Mouse (Mus musculus): Measurements from ENCODE around the gene Fau.
"Not testable (repeated sequence)": the region's sequence is repeated elsewhere in the genome, so short reads cannot be mapped to it uniquely, and the experiment has no call there.

The Fau gene

GRCm38 (mm10) chr19:6057313-6058096, at the start of gene Fau, which contains the start of gene Mrpl49:
Gene Fau (plus strand): TSS chr19:6057844.
Gene Mrpl49 (minus strand): TSS chr19:6057785.
- peak; percentile 99 for DNase-seq

- DNase-seq: no peak
These were observed 48.5 kb upstream of the Fau start for GRCm38 (mm10) chr19:6009137-6009536.

- DNase-seq: no peak
These were observed 44.0 kb upstream of the Fau start for GRCm38 (mm10) chr19:6013691-6014090.

GRCm38 (mm10) chr19:6014991-6015510, 42.6 kb upstream of the Fau start:
- peak; percentile 60 for DNase-seq

DNA sequence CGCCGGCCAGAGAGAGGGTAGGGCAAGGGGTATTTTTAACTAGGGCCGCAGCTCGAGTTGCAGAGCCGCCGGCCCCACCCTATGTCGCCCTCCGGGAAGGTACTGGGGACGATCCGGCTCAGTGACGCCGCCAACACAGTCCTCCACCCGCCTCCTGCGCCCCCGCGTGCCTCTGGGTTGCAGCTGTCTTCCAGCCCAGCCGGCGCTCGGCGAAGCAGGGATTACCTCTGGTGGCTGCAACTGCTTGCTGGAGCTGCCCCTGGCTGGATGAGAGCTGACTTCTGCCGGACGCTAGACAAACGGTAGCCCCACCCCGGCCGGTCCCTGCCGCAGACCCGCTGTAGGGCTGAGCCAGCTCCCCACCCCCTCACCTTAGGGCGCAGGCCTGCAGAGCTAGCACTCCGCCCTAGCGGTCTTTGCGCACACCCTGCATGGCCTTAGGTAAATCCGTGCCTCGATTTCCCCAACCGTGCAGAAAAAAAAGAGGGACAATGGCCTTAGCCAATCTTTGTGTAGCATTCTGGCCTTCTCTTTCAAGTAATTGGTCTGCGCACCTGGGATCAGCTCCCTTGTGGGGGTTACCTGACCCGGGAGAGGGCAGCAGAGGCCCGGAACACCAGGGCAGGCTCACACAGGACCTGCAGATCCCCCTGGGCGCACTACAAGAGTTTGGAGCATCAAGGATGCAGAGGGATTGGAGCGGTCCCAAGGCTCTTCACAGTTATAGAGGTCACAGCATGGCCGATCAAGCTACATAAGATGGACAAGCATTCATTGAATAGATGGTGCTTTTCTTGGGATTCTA, 41.9 kb upstream of the Fau start, which contains the start of gene Capn1:
TSS of gene Capn1 (minus strand) at position 387 of the 805 bp plus-strand sequence.
- peak; percentile 77 for DNase-seq

DNA sequence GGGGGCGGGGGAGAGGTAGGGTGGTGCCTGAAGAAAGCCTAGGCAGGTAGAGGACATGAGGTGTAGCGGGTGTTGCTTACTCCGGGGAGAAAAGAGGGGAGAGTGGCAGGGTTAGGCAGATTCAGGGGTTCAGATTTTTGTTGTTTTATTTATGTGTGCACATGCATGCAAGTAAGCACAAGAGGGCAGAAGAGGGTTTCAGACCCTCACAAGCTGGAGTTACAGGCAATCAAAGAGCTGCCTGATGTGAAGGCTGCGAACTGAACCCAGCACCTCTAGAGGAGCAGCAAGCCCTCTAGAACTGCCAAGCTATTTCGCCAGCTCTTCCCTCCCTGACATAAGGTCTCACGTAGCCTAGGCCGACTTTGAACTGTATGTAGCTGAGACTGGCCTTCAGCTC, 41.1 kb upstream of the Fau start:
- no peak for DNase-seq

DNA sequence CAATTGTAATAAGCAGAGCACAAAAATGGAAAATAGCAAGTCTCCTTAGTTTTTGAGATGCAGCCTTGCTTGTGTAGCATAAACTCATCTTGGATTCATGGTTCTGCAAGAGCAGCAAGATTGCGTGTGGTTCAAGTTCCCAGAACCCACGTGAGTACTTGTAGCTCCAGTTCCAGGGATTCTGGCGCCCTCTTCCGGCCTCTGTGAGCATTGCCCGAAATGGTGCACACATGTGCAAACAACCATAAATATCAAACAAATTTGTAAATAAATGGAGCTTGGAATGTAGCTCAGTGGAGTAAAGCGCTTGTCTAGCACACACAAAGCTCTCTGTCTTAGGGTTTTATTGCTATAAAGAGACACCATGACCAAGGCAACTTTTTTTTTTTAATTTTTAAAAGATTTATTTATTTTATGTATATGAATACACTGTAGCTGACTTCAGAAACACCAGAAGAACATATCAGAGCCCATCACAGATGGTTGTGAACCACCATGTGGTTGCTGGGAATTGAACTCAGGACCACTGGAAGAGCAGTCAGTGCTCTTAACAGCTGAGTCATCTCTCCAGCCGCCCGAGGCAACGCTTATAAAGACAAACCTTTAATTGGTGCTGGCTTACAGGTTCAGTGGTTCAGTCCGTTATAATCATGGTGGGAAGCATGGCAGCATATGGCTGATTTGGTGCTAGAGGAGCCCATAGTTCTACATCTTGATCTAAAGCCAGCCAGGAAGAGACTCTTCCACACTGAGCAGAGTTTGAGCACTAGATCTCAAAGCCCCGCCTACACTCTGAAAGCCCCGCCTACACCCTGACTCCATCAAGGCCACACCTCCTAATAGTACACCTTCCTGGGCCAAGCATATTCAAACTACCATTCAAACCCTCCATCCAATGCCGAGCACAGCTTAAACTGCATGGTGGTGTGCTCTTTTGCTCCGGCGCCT, 39.2 kb upstream of the Fau start:
- peak; percentile 94 for DNase-seq

DNA sequence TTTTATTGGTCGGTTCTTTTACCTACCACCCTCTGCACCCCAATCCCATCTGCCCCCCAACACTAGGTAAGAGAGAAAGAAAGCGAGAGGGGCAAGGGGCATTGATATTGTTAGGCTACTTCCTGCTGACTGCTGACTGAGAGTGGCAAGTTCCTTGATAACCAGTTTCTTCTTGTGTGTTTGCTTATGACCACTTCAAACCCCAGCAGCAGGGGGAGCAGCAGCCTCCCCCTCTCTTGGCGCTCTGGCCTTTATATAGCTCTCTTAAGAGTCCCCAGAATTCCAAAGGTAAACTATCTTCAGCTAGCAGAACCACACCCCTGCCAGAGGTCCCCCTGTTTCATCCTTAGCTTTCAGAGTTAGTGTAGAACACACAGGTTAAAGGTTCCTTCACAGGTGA, 37.4 kb upstream of the Fau start:
- no peak for DNase-seq

- DNase-seq: no peak
These were observed 34.6 kb upstream of the Fau start for GRCm38 (mm10) chr19:6023059-6023458.

GRCm38 (mm10) chr19:6023930-6024329, 33.7 kb upstream of the Fau start:
- no peak for DNase-seq

- peak; percentile 23 for DNase-seq
These were observed 28.7 kb upstream of the Fau start for GRCm38 (mm10) chr19:6028991-6029390.

DNA sequence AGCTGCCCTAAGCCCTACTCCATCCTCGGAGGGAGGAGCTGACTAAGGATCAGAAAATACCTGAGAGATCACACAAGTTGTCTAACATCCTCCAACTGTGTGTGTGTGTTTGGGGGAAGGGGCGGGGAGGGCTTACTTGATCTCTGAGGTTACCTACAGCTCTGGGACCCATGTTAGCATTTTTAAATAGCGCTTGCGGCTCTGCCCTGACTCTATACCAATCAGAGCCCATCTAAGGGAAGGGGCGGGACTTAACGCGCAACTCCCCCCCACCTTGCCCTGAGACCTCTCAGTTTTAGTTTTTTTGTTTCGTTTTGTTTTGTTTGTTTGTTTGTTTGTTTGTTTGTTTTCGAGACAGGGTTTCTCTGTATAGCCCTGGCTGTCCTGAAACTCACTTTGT, 28.2 kb upstream of the Fau start:
- no peak for DNase-seq

DNA sequence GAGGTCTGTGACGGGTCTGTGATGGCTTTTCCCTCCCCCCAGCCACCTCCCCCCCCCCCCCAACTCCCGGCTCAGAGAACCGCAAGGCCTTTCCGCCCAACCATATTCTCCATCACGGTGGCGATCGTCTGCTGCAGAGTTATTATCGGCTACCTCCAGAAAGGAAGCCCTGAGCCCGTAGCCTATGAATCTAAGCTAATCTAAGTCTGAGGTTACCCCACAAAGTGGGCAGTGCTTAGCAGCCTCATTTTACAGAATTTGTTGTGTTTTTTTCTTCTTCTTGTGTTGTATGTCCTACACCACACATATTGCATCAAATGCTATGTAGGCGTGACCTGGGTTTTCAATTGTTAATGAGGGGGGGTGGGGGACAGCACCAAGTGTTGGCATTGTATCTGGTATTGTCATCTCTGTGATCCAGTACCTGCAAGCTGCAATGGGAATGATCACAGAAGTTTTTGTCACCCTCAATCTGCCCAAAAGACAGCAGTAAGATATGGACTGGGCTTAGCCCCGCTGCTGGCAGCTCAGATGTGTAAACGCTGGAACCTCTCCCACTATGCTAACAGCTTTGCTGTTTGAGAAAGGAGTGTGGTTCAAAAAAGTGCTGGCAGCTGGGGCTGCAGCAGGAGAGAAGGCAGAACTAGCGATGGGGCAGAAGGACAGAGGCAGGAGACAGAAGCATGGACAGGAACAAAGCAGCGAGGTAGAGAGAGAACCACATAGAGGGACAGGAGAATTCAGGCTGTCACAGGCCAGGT, 26.9 kb upstream of the Fau start:
- DNase-seq: no peak

DNA sequence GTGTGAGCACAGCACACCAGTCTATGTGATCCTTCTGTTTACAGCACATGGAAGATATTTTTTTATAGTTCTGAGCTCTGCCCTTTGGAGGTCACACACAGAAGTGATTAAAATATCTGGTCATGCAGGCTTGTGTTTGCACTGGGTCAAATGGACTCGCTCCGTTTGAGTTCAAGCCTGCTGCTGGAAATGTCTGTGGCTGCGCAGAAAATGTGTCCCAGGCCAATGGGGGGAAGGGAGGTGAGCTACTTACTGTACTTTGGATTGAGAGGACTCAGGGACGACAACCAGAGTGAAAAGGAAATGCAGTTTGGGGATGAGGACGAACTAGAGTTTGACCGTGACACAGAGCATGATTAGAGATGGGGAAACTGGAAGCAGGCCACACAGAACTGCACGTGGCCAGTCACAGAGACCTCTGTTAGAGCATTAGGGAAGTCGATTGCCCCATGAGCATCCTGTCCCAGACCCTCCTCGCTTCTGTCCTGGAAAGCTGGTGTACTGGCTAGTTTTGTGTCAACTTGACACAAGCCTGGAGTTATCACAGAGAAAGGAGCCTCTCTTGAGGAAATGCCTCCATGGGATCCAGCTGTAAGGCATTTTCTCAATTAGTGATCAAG, 21.6 kb upstream of the Fau start:
- no peak for DNase-seq

GRCm38 (mm10) chr19:6037695-6038094, 19.9 kb upstream of the Fau start:
- DNase-seq: no peak

DNA sequence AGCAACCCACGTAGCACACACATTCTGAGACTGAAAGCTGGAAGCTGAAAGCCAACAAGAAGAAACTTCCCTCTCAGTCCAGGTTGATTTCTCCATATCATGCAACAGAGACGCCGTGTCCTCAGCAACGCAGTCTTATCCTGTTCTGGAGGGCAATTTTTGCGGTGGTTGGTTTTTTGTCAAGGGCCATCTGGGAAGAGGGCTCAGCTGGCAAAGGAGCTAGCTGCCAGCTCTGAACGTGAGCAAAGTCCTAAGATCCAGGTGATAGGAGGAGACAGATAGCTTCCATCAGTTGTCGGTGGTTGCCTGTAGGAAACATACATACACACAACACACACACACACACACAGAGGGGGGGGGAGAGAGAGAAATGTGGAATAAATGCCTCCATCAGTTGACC, 19.3 kb upstream of the Fau start:
- no peak for DNase-seq

DNA sequence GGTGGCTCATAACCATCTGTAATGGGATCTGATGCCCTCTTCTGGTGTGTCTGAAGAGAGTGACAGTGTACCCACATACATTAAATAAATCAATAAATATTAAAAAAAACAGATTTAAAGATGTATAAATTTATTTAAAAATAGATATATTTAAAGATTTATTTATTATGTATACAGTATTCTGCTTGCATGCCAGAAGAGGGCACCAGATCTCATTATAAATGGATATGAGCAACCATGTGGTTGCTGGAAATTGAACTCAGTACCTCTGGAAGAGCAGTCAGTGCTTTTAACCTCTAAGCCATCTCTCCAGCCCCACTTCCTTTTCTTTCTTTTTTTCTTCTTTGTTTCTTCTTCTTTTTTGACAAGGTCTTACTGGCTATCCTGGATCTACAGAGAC, 17.6 kb upstream of the Fau start:
- no peak for DNase-seq

- no peak for DNase-seq
These were observed 15.4 kb upstream of the Fau start for GRCm38 (mm10) chr19:6042293-6042692.

DNA sequence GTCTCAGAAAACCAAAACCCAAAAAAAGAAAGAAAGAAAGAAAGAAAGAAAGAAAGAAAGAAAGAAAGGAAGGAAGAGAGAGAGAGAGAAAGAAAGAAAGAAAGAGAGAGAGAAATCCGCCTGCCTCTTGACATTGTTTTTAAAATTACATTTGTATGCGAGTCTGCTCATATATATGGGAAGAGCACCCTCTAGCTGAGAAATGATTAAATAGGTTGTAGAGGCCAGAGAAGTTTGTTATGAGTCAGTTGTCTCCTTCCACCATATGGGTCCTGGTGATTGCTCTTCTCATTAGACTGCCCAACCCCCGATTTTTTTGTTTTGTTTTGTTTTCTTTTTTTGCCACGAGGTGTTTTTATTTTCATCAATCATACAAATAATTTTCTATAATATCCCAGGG, 13.5 kb upstream of the Fau start:
- DNase-seq: not testable (repeated sequence)

DNA sequence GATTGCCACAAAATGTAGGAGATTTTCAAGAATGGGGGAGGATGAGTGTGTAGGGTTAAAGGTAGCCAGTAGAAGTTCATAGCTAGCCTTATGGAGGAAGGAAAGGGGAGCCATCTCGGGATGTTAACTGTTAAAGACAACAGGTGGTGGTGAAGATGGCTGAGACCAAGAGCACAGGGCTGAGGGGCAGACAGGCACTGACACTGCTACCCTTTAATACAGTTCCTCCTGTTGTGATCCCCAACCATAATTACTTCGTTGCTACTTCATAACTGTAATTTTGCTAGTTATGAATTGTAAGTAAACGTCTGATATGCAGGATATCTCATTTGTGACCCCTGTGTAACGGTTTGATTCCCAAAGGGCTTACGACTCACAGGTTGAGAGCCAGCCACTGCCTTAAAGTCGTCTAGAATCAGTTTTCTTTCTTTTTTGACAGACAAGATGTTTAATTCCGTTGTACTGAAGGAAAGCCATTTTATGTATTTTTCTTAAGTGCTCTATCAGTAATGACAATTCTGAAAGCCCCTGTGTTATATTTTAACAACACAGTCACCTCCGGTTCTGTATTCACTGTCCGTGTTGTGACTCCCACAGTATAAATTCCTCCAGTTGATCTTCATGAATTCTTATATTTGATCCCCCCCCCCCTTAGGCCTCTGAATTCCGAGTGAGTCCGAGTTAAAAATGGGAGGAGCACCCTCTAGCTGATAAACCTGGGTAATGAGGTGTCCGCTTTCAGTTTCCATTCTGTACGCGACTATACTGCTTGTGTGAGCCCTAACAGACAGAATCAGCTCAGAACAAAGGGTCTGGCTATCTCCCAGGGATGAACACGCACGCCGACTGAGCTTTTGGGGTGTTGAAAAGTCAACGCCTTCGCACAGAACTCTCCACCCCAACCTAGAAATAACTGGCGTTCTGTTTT, 12.0 kb upstream of the Fau start:
- DNase-seq: no peak

Measured in lung, postnatal 14 days (tissue).